ENCODE assay signal across 20 mouse cellular contexts in genomic region chr4:124809136-124809883, GRCm38 (mm10). TPM values are rescaled to one million over a fixed set of nuclear protein-coding genes. Genes with fewer than 3 reads are reported as not detected.
DNase-seq lines count a peak whose midpoint lies in the region; ATAC-seq and TF ChIP-seq lines count a peak whose summit lies in the region.
"Had no signal": no experiment of that assay in that cellular context is flagged by ENCODE, and none has a peak within 500 bp of the region (broad histone marks: within the 10 kb centered on the region; RNA-seq: fewer than 3 reads in every experiment).

No protein-coding gene starts in this region.

- no peaks in the 10 kb centered on the region for H3K27me3 ChIP-seq in heart, embryonic 13.5 days (replicated peaks)
- no peaks in the 10 kb centered on the region for H3K27me3 ChIP-seq in liver, adult 2 months (ENCODE audit: control insufficient read depth, insufficient read depth, low read length)
- H3K27me3 ChIP-seq in liver, embryonic 13.5 days, result no peaks in the 10 kb centered on the region
- H3K27me3 ChIP-seq: CH12.LX; midbrain, embryonic 12.5 days; neural tube, embryonic 15.5 days had no signal

- no peak for TF ChIP-seq CTCF in liver, adult 2 months (IDR thresholded peaks at IDR 0.05; ENCODE audit: low read depth, low read length)

- 0 out of 2 replicates have a peak overlapping the region, but pooled peaks have one; percentile 42 for H3K27ac ChIP-seq in heart, embryonic 13.5 days (replicated peaks)
- H3K27ac ChIP-seq in liver, adult 2 months (replicated peaks; ENCODE audit: insufficient read depth, low read depth, low read length), result peak overlapping the region; percentile 87
- H3K27ac ChIP-seq in liver, embryonic 13.5 days, result peak overlapping the region; percentile 59
- H3K27ac ChIP-seq: hindbrain, postnatal 0 days; midbrain, embryonic 12.5 days; neural tube, embryonic 15.5 days had no signal

- 76% methylated on average over 7 of the region's 9 CpGs for WGBS in heart, embryonic 13.5 days
- 8% methylated on average over 9 of the region's 9 CpGs for WGBS in liver, adult 2 months
- WGBS in liver, embryonic 13.5 days (ENCODE audit: insufficient replicate concordance), result 48% methylated on average over 9 of the region's 9 CpGs

- H3K4me2 ChIP-seq in heart, embryonic 13.5 days, result no peak overlapping the region
- peak overlapping the region; percentile 28 for H3K4me2 ChIP-seq in liver, embryonic 13.5 days
- H3K4me2 ChIP-seq: heart, embryonic 11.5 days; midbrain, embryonic 12.5 days; neural tube, embryonic 15.5 days had no signal

- peaks cover 17% of the 10 kb centered on the region for H3K4me1 ChIP-seq in heart, embryonic 13.5 days
- peaks cover 29% of the 10 kb centered on the region for H3K4me1 ChIP-seq in liver, adult 2 months (ENCODE audit: control insufficient read depth, insufficient read depth, low read length)
- peaks cover 67% of the 10 kb centered on the region for H3K4me1 ChIP-seq in liver, embryonic 13.5 days (replicated peaks)
- H3K4me1 ChIP-seq: midbrain, embryonic 12.5 days had no signal

- no peak overlapping the region for H3K4me3 ChIP-seq in heart, embryonic 13.5 days
- no peak overlapping the region for H3K4me3 ChIP-seq in liver, adult 2 months (ENCODE audit: insufficient read depth, low read depth, low read length)
- no peak overlapping the region for H3K4me3 ChIP-seq in liver, embryonic 13.5 days (replicated peaks)
- H3K4me3 ChIP-seq: erythroblast, embryonic 14.5 days; midbrain, embryonic 12.5 days; myocyte; neural tube, embryonic 15.5 days had no signal

- intact Hi-C loops in heart, postnatal 36 days (cut with DNase I), result no loop called here
- intact Hi-C loops in left cerebral cortex, postnatal 4 days (cut with DNase I), result no loop called here

- no peak for TF ChIP-seq POLR2A in liver, adult 2 months (IDR thresholded peaks at IDR 0.05; ENCODE audit: extremely low read depth, insufficient read depth, low read length)

- H3K9ac ChIP-seq in heart, embryonic 13.5 days, result no peak overlapping the region
- no peak overlapping the region for H3K9ac ChIP-seq in liver, adult 2 months (ENCODE audit: low read depth, low read length)
- H3K9ac ChIP-seq in liver, embryonic 13.5 days, result peak overlapping the region; percentile 28
- H3K9ac ChIP-seq: midbrain, embryonic 12.5 days; neural tube, embryonic 15.5 days had no signal

- H3K36me3 ChIP-seq in heart, embryonic 13.5 days, result peaks cover 59% of the 10 kb centered on the region
- H3K36me3 ChIP-seq in liver, adult 2 months (ENCODE audit: control insufficient read depth, insufficient read depth, low read length), result peaks cover 15% of the 10 kb centered on the region; the same call in 1 of the 2 replicates
- peaks cover 82% of the 10 kb centered on the region for H3K36me3 ChIP-seq in liver, embryonic 13.5 days

- DNase-seq in heart, postnatal 36 days, result no peak
- peak; percentile 83 for DNase-seq in liver, adult 2 months (ENCODE audit: extremely low read depth, low read depth, low spot score)
- no peak for DNase-seq in liver
- DNase-seq in liver, embryonic 13.5 days, result no peak
- DNase-seq in left cerebral cortex, postnatal 4 days, result no peak
- DNase-seq in spleen, adult 18-20 months, result no peak
- DNase-seq: adrenal gland, adult 8-10 months; cerebellum, adult 11-12 months; thymus, postnatal 36 days had no signal

- H3K9me3 ChIP-seq in heart, embryonic 13.5 days, result no peaks in the 10 kb centered on the region
- H3K9me3 ChIP-seq in liver, embryonic 13.5 days (replicated peaks), result no peaks in the 10 kb centered on the region
- H3K9me3 ChIP-seq: midbrain, embryonic 12.5 days; neural tube, embryonic 15.5 days had no signal

- H3K79me2 ChIP-seq in liver, adult 2 months (ENCODE audit: control insufficient read depth, insufficient read depth, low read length), result peaks cover 30% of the 10 kb centered on the region

- no peak for ATAC-seq in heart, embryonic 13.5 days (ENCODE audit: extremely low read depth, insufficient number of reproducible peaks, low FRiP score, low TSS enrichment)
- no peak for ATAC-seq in liver, embryonic 13.5 days (ENCODE audit: low read depth)
- no peak for ATAC-seq in monocyte, adult 5-6 weeks (replicated peaks; ENCODE audit: insufficient number of reproducible peaks, low FRiP score, low TSS enrichment, poor library complexity, severe bottlenecking)
- ATAC-seq: forebrain, embryonic 14.5 days; hindbrain, postnatal 0 days had no signal

RNA-seq across cellular contexts. Expression of gene Mtf1, which starts 7.4 kb away (rescaled TPM):
- polyA plus RNA-seq in heart, embryonic 13.5 days (2015; fragmentation: Nextera tagmentation; extraction: Ambion mirVana), result 10.3 and 10.4 TPM in 2 replicates
- total RNA-seq in heart, postnatal 36 days (2021), result 10 to 100 TPM; 14.8 to 14.9 TPM
- total RNA-seq in liver, adult 2 months (2014; rRNA removed), result 4.3 and 5.5 TPM in 2 replicates
- 5.1 and 6.0 TPM in 2 replicates for polyA plus RNA-seq in liver, adult 2 months (2012; rRNA removed)
- 14.4 and 15.5 TPM in 2 replicates for polyA plus RNA-seq in liver, embryonic 13.5 days (2015; fragmentation: Nextera tagmentation; extraction: Ambion mirVana)
- total RNA-seq in left cerebral cortex, postnatal 4 days (2021), result 10 to 100 TPM; 25.0 to 27.2 TPM
- total RNA-seq in monocyte, adult 5-6 weeks (2017), result 33.8 to 50.2 TPM (median 34.0 TPM) in 3 replicates

RNA-seq across cellular contexts. Expression of gene Yrdc, which starts 41.2 kb away (rescaled TPM):
- 21.1 and 25.1 TPM in 2 replicates for polyA plus RNA-seq in heart, embryonic 13.5 days (2015; fragmentation: Nextera tagmentation; extraction: Ambion mirVana)
- 10 to 100 TPM; 17.8 to 22.2 TPM for total RNA-seq in heart, postnatal 36 days (2021)
- 17.0 and 19.3 TPM in 2 replicates for total RNA-seq in liver, adult 2 months (2014; rRNA removed)
- polyA plus RNA-seq in liver, adult 2 months (2012; rRNA removed), result 25.1 and 36.9 TPM in 2 replicates
- 20.0 and 23.2 TPM in 2 replicates for polyA plus RNA-seq in liver, embryonic 13.5 days (2015; fragmentation: Nextera tagmentation; extraction: Ambion mirVana)
- total RNA-seq in left cerebral cortex, postnatal 4 days (2021), result 10 to 100 TPM; 40.6 to 45.8 TPM
- total RNA-seq in monocyte, adult 5-6 weeks (2017), result 28.9 to 39.6 TPM (median 38.2 TPM) in 3 replicates

RNA-seq across cellular contexts. Expression of gene 1110065P20Rik, which starts 41.7 kb away (rescaled TPM):
- 45.8 and 46.6 TPM in 2 replicates for polyA plus RNA-seq in heart, embryonic 13.5 days (2015; fragmentation: Nextera tagmentation; extraction: Ambion mirVana)
- total RNA-seq in heart, postnatal 36 days (2021), result 10 to 100 TPM; 22.1 to 22.7 TPM
- 35.5 and 41.5 TPM in 2 replicates for total RNA-seq in liver, adult 2 months (2014; rRNA removed)
- polyA plus RNA-seq in liver, adult 2 months (2012; rRNA removed), result 43.5 and 49.9 TPM in 2 replicates
- 12.1 and 15.3 TPM in 2 replicates for polyA plus RNA-seq in liver, embryonic 13.5 days (2015; fragmentation: Nextera tagmentation; extraction: Ambion mirVana)
- total RNA-seq in left cerebral cortex, postnatal 4 days (2021), result 10 to 100 TPM; 74.1 to 75.1 TPM
- total RNA-seq in monocyte, adult 5-6 weeks (2017), result 5.5 to 6.7 TPM (median 6.5 TPM) in 3 replicates

RNA-seq across cellular contexts. Expression of gene Maneal, which starts 52.7 kb away (rescaled TPM):
- polyA plus RNA-seq in heart, embryonic 13.5 days (2015; fragmentation: Nextera tagmentation; extraction: Ambion mirVana), result 0.15 TPM in 1 of 2 replicates, not detected in the other
- total RNA-seq in heart, postnatal 36 days (2021), result under 1 TPM; 0.14 to 0.22 TPM
- under 0.01 TPM in 1 of 2 replicates, not detected in the other for total RNA-seq in liver, adult 2 months (2014; rRNA removed)
- not detected in 2 replicates for polyA plus RNA-seq in liver, adult 2 months (2012; rRNA removed)
- 0.03 and 0.05 TPM in 2 replicates for polyA plus RNA-seq in liver, embryonic 13.5 days (2015; fragmentation: Nextera tagmentation; extraction: Ambion mirVana)
- 10 to 100 TPM; 48.8 to 52.5 TPM for total RNA-seq in left cerebral cortex, postnatal 4 days (2021)
- 0.53 to 0.76 TPM in 2 of 3 replicates, not detected in the other for total RNA-seq in monocyte, adult 5-6 weeks (2017)
- total RNA-seq: hematopoietic stem cell, adult 5-6 weeks had no signal
- polyA plus RNA-seq: erythroblast, embryonic 14.5 days; myocyte had no signal
